Mouse (Mus musculus) E14TG2a.4 (cell line): ENCODE results near the gene Ccr4.

Experiments
- CTCF ChIP-seq: conservative IDR thresholded peaks from 2 replicates; pipeline ENCODE4 v1.5.1; 2014; ENCODE audit warnings: low read length
- NANOG ChIP-seq: IDR thresholded peaks from 2 replicates; pipeline ENCODE4 v1.6.1; 2014; ENCODE audit warnings: borderline replicate concordance, low read length, mixed read lengths
- POU5F1 ChIP-seq: IDR thresholded peaks from 2 replicates; pipeline ENCODE4 v1.6.1; 2014; ENCODE audit warnings: low read length, borderline replicate concordance

DNA sequence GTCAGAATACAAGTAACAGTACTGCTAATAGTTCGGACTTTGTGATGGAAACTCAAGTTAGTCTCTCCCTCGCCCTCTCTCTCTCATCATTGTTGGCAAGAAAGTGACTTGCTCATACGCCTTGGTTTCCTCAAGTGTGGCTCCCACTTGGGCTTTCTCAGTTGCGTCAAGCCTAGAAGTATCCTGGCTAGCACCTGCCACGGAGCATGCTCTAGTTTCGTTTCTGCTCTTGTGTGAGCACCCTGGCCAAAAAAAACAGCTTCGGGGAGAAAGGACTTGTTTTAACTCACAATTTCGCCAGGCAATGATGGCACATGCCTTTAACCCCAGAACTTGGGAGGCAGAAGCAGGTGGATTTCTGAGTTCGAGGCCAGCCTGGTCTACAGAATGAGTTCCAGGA is 27.7 kb downstream of the Ccr4 start:
- no peak for TF ChIP-seq CTCF
- no peak for TF ChIP-seq POU5F1
- no peak for TF ChIP-seq NANOG
